Mouse (Mus musculus) heart, embryonic 11.5 days (tissue): ENCODE results near the gene Spaca4. TPM values are rescaled to one million over a fixed set of nuclear protein-coding genes. Genes with fewer than 3 reads are reported as not detected.

ENCODE experiments used
- ATAC-seq: fragments of 200-750 bp; cut with Nextera tagmentation; replicated peaks from 2 replicates; pipeline ENCODE4 v1.8.0; 2017; ENCODE audit warnings: moderate library complexity; ENCODE audit not compliant: insufficient number of reproducible peaks, low FRiP score, low TSS enrichment
- H3K27ac ChIP-seq: fragments of 300-500 bp; sonication (generic); 2 replicates; pipeline ENCODE4 v1.5.1; 2014; ENCODE audit warnings: mild to moderate bottlenecking, low read depth, low read length
- H3K27me3 ChIP-seq: fragments of 300-500 bp; sonication (generic); 2 replicates; pipeline ENCODE4 v1.6.1; 2014; ENCODE audit warnings: mild to moderate bottlenecking, low read length, mixed read lengths; ENCODE audit not compliant: control insufficient read depth, insufficient read depth
- H3K36me3 ChIP-seq: fragments of 300-500 bp; sonication (generic); 2 replicates; pipeline ENCODE4 v1.6.1; 2014; ENCODE audit warnings: mild to moderate bottlenecking, low read length, moderate library complexity, mixed read lengths; ENCODE audit not compliant: control insufficient read depth, insufficient read depth
- H3K4me1 ChIP-seq: fragments of 300-500 bp; sonication (generic); 2 replicates; pipeline ENCODE4 v1.6.1; 2014; ENCODE audit warnings: low read length; ENCODE audit not compliant: control insufficient read depth, insufficient read depth
- H3K4me2 ChIP-seq: fragments of 300-500 bp; sonication (generic); 2 replicates; pipeline ENCODE4 v1.6.1; 2014; ENCODE audit warnings: mild to moderate bottlenecking, moderate library complexity
- H3K4me3 ChIP-seq: fragments of 300-500 bp; sonication (generic); 2 replicates; pipeline ENCODE4 v1.5.1; 2014; ENCODE audit warnings: low read depth, low read length
- H3K9ac ChIP-seq: fragments of 300-500 bp; sonication (generic); 2 replicates; pipeline ENCODE4 v1.6.1; 2014; ENCODE audit warnings: mild to moderate bottlenecking, low read depth, low read length, moderate library complexity
- H3K9me3 ChIP-seq: fragments of 300-500 bp; sonication (generic); replicated peaks from 2 replicates; pipeline ENCODE4 v1.6.1; 2016; ENCODE audit warnings: low read length; ENCODE audit not compliant: control insufficient read depth
- WGBS: fragments of 180-500 bp; shearing (Covaris S2); extraction: QIAGEN DNeasy Blood & Tissue Kit; methylation state at CpG from one replicate; pipeline ENCODE4 v1.1.7; 2014; ENCODE audit not compliant: insufficient replicate concordance; 5-methylcytosine and 5-hydroxymethylcytosine counted together
- polyA plus RNA-seq: library from polyadenylated mRNA; unstranded; fragments of >200 nt; fragmentation: Nextera tagmentation; extraction: Ambion mirVana; gene quantifications from 2 replicates; pipeline ENCODE4 v1.2.1, GENCODE M21; 2014

The Spaca4 gene
- not detected in 2 replicates for polyA plus RNA-seq

DNA sequence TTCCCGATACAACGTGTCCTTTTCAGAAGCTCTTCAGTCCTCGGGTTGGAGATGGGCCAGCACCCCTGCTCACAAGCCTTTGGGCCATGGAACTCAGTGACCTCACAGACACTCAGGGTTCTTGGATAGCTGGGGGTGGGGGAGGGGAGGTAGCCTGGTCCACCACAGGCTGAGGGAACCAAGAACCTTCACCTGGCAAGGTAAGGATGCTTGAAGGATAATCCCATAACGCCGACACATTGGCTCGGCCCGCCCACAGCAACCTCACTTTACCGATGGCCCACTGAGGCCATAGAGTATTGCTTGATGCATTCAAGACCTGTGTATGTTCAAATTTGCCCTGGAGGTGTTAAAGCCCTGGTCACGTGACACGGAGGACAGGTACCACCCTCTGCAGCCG lies at the start of gene Spaca4:
TSS of gene Spaca4 (minus strand) at position 101 of the 400 bp plus-strand sequence.
- H3K27me3 ChIP-seq = no peaks in the 10 kb centered on the region
- H3K27ac ChIP-seq = no peak within 1 kb of the TSS
- peaks cover 30% of the 10 kb centered on the region for H3K36me3 ChIP-seq
- ATAC-seq = no peak
- peaks cover 2% of the 10 kb centered on the region; the same call in 1 of the 2 replicates for H3K4me1 ChIP-seq
- 88% methylated on average over 11 of the region's 11 CpGs for WGBS
- H3K4me3 ChIP-seq = no peak within 1 kb of the TSS
- H3K9ac ChIP-seq = peak within 1 kb of the TSS; percentile 5; the same call in 1 of the 2 replicates
- no peaks in the 10 kb centered on the region for H3K9me3 ChIP-seq
- no peak within 1 kb of the TSS for H3K4me2 ChIP-seq

- no peak overlapping the region for H3K9ac ChIP-seq
- peaks cover 15% of the 10 kb centered on the region for H3K27me3 ChIP-seq
- no peak overlapping the region for H3K4me3 ChIP-seq
- no peaks in the 10 kb centered on the region for H3K9me3 ChIP-seq
- H3K27ac ChIP-seq = no peak overlapping the region
- ATAC-seq = no peak
- no peaks in the 10 kb centered on the region for H3K36me3 ChIP-seq
- H3K4me1 ChIP-seq = no peaks in the 10 kb centered on the region
- WGBS = 69% methylated on average over 7 of the region's 7 CpGs
- no peak overlapping the region for H3K4me2 ChIP-seq
Observed at GRCm38 (mm10) chr7:45775237-45775636, 49.6 kb upstream of the Spaca4 start.

DNA sequence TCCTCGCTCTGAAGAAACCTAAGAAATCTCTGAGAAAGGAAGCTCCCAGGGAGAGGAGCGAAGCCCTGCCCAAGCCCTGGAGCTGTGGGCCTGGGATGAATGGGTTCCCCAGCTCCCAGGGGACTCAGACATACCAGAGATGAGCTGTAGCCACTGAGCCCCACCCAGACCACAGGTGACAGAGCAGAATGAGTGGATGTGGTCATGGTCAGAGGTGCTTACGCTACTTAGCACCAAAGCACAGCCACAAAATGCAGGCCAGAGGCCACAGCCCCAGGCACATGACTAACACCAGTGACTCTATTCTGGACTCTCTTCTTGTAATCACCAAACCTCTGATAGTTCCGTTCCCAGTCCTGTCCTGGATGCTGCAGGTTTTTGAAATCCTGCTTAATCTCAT lies 45.5 kb upstream of the Spaca4 start:
- Histone ChIP-seq H3K4me2 (no peak overlapping the region), H3K36me3 (no peaks in the 10 kb centered on the region), H3K9me3 (no peaks in the 10 kb centered on the region), H3K27me3 (peaks cover 4% of the 10 kb centered on the region; the same call in 1 of the 2 replicates), H3K4me3 (no peak overlapping the region), H3K9ac (no peak overlapping the region), H3K4me1 (no peaks in the 10 kb centered on the region), H3K27ac (no peak overlapping the region)
- WGBS = 56% methylated on average over 4 of the region's 4 CpGs
- no peak for ATAC-seq

DNA sequence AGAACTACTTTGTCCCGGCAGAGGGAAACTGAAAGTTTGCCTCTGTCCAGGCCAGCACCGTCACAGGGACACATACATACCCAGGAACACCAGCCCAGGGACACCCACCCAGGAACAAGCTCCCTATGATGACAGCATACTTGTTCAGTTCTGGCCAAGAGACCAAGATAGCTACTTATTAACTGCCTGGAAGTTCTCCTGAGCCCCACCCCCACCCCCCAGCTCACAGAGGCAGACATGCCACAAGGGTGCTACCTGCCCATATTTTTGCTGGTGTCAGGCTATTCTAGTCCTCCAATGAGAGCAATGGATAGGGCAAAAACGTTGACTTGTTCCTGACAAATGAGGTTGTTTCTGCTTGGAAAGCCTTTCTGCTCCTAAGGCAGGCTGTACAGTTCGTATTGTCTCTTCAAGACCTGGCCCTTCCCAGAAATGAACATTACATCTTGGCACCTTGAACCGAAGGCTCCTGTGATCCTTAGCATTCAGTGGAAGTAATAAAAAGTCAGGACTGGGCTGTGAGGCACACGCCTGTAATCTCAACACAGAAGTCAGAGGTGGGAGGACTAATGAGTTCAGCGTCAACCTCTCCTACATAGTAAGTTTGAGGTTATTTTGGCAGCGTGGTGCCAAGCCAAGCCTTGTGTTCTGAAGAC lies 44.9 kb upstream of the Spaca4 start:
- Histone ChIP-seq H3K9me3 (no peaks in the 10 kb centered on the region), H3K9ac (no peak overlapping the region), H3K27ac (no peak overlapping the region), H3K4me3 (no peak overlapping the region), H3K27me3 (peaks cover 8% of the 10 kb centered on the region), H3K4me2 (no peak overlapping the region), H3K4me1 (no peaks in the 10 kb centered on the region; the same call in 1 of the 2 replicates), H3K36me3 (no peaks in the 10 kb centered on the region)
- 64% methylated on average over 8 of the region's 8 CpGs for WGBS
- no peak for ATAC-seq

DNA sequence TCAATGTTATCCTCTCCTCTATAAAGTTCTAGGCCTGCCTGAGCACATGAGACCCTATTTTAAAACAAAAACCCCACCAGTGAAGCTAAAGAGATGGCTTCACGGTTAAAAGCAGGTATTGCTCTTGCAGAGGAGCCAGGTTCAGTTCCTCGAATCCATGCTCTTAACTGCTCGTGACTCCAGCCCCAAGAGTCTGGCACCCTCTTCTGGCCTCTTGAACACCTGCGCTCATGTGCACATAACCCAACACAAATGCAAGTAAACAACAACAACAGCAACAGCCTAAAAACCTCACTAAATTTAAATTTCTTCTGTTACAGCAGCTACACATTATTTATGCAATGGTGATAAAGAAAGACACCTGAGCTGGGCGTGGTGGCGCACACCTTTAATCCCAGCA lies 41.9 kb upstream of the Spaca4 start:
- Histone ChIP-seq H3K9ac (no peak overlapping the region), H3K4me1 (no peaks in the 10 kb centered on the region; the same call in 1 of the 2 replicates), H3K4me3 (no peak overlapping the region), H3K27ac (no peak overlapping the region), H3K9me3 (no peaks in the 10 kb centered on the region), H3K36me3 (no peaks in the 10 kb centered on the region), H3K4me2 (no peak overlapping the region), H3K27me3 (peaks cover 5% of the 10 kb centered on the region; the same call in 1 of the 2 replicates)
- WGBS = 80% methylated on average over 6 of the region's 6 CpGs
- no peak for ATAC-seq

DNA sequence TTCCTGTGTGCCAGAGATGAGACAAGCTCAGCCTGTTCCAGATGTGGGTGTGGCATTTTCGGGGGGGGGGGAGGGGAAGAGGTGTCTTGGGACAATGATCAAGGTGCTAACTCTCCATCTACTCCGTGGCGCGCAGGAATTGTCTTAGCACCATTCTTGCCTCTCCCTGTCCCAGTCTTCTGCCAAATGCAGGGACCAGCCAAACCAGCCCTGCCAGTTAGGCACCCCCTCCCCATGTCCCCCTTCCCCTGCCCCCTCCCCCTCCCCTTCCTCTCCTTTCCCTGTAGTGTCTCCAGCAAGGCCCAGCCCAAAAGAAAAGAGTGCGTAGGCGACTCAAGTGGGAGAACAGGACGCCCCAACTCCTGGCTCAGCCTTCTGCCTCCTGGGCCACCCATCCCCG lies 41.2 kb upstream of the Spaca4 start:
- H3K36me3 ChIP-seq = no peaks in the 10 kb centered on the region
- no peak overlapping the region for H3K4me3 ChIP-seq
- no peak for ATAC-seq
- H3K4me1 ChIP-seq = no peaks in the 10 kb centered on the region; the same call in 1 of the 2 replicates
- H3K4me2 ChIP-seq = no peak overlapping the region
- H3K27me3 ChIP-seq = peaks cover 5% of the 10 kb centered on the region; the same call in 1 of the 2 replicates
- WGBS = 59% methylated on average over 7 of the region's 8 CpGs
- H3K27ac ChIP-seq = no peak overlapping the region
- no peaks in the 10 kb centered on the region for H3K9me3 ChIP-seq
- H3K9ac ChIP-seq = no peak overlapping the region

- no peaks in the 10 kb centered on the region for H3K9me3 ChIP-seq
- WGBS = 48% methylated on average over 8 of the region's 8 CpGs
- H3K4me2 ChIP-seq = no peak overlapping the region
- no peak for ATAC-seq
- H3K27ac ChIP-seq = no peak overlapping the region
- H3K4me3 ChIP-seq = no peak overlapping the region
- H3K4me1 ChIP-seq = no peaks in the 10 kb centered on the region; the same call in 1 of the 2 replicates
- H3K36me3 ChIP-seq = no peaks in the 10 kb centered on the region
- no peak overlapping the region for H3K9ac ChIP-seq
- H3K27me3 ChIP-seq = peaks cover 5% of the 10 kb centered on the region; the same call in 1 of the 2 replicates
Observed at GRCm38 (mm10) chr7:45765995-45766394, 40.4 kb upstream of the Spaca4 start.

DNA sequence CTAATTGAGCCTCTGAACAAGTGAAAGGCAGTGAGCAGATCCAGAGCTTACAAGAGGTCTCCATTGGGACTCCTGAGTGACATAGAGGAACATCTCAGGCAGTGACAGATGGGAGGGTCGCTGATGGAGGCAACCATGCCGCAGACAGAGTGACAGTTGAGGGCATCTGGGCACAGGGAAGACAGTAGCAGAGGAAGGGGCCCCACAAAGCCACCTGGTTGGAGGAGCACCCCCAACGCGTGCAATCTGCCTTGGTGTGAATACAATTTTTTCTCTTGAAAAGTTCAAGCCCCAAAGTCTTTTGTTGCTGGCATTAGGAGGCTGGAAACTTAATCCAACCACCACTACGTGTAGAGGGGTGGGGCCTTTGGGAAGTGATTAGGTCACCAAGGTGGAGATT lies 34.5 kb upstream of the Spaca4 start:
- Histone ChIP-seq H3K9me3 (no peaks in the 10 kb centered on the region), H3K27ac (no peak overlapping the region), H3K4me2 (no peak overlapping the region), H3K4me3 (no peak overlapping the region), H3K4me1 (no peaks in the 10 kb centered on the region), H3K9ac (no peak overlapping the region), H3K27me3 (peaks cover 35% of the 10 kb centered on the region), H3K36me3 (no peaks in the 10 kb centered on the region)
- ATAC-seq = no peak
- 58% methylated on average over 5 of the region's 5 CpGs for WGBS

DNA sequence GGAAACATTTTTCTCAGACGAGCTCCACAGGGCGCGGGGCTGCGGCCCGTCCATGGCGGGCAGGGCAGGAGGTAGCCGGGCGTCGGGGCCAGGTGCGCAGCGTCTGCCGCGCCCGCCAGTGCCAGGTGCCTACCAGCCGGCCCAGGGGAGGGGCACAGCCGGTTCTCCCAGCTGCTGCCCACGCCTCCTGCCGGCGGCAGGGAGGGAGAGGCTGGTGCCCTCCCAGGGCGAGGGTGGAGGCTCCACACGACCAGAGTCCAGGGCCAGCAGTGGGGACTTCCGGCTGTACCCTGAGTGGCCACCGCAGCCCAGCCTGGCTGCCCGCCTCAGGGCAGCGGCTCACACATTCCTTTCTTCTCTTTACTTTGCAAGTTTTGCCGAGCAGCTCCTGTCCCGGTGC lies 33.8 kb upstream of the Spaca4 start:
- 7% methylated on average over 27 of the region's 27 CpGs for WGBS
- ATAC-seq = no peak
- Histone ChIP-seq H3K4me2 (peak overlapping the region; percentile 58), H3K27ac (no peak overlapping the region), H3K9me3 (no peaks in the 10 kb centered on the region), H3K9ac (no peak overlapping the region), H3K36me3 (no peaks in the 10 kb centered on the region), H3K27me3 (peaks cover 35% of the 10 kb centered on the region), H3K4me3 (peak overlapping the region; percentile 12; the same call in 1 of the 2 replicates), H3K4me1 (no peaks in the 10 kb centered on the region)
